Mouse (Mus musculus): ENCODE measurements around the gene Vti1a.

GRCm38 (mm10) chr19:55641891-55642290 is 325.8 kb downstream of the Vti1a start:
- TF ChIP-seq CTCF (IDR thresholded peaks at IDR 0.05; ENCODE audit: borderline replicate concordance, extremely low read depth, insufficient read depth, insufficient read length) (no peak), POLR2A (IDR thresholded peaks at IDR 0.05; ENCODE audit: borderline replicate concordance, extremely low read depth, insufficient read depth, insufficient read length, poor library complexity, severe bottlenecking) (no peak)
